Mouse (Mus musculus) E14TG2a.4 (cell line): ENCODE results near the gene Atp5l.
"Not testable (repeated sequence)": the region's sequence is repeated elsewhere in the genome, so short reads cannot be mapped to it uniquely, and the experiment has no call there.

Source experiments
- H3K27me3 ChIP-seq: 2 replicates; pipeline ENCODE4 v1.6.1; 2014; ENCODE audit warnings: low read length, control low read depth; ENCODE audit not compliant: insufficient read depth
- H3K36me3 ChIP-seq: 2 replicates; pipeline ENCODE4 v1.6.1; 2014; ENCODE audit warnings: low read length, control low read depth; ENCODE audit not compliant: insufficient read depth
- H3K4me1 ChIP-seq: replicated peaks from 2 replicates; pipeline ENCODE4 v1.6.1; 2014; ENCODE audit warnings: low read depth, low read length, control low read depth
- H3K4me3 ChIP-seq: replicated peaks from 2 replicates; pipeline ENCODE4 v1.5.1; 2014; ENCODE audit warnings: mild to moderate bottlenecking, low read length
- H3K9me3 ChIP-seq: 2 replicates; pipeline ENCODE4 v1.6.1; 2014; ENCODE audit warnings: low read length, control low read depth
- CTCF ChIP-seq: conservative IDR thresholded peaks from 2 replicates; pipeline ENCODE4 v1.5.1; 2014; ENCODE audit warnings: low read length
- NANOG ChIP-seq: IDR thresholded peaks from 2 replicates; pipeline ENCODE4 v1.6.1; 2014; ENCODE audit warnings: borderline replicate concordance, low read length, mixed read lengths
- POU5F1 ChIP-seq: IDR thresholded peaks from 2 replicates; pipeline ENCODE4 v1.6.1; 2014; ENCODE audit warnings: low read length, borderline replicate concordance

Atp5l gene

DNA sequence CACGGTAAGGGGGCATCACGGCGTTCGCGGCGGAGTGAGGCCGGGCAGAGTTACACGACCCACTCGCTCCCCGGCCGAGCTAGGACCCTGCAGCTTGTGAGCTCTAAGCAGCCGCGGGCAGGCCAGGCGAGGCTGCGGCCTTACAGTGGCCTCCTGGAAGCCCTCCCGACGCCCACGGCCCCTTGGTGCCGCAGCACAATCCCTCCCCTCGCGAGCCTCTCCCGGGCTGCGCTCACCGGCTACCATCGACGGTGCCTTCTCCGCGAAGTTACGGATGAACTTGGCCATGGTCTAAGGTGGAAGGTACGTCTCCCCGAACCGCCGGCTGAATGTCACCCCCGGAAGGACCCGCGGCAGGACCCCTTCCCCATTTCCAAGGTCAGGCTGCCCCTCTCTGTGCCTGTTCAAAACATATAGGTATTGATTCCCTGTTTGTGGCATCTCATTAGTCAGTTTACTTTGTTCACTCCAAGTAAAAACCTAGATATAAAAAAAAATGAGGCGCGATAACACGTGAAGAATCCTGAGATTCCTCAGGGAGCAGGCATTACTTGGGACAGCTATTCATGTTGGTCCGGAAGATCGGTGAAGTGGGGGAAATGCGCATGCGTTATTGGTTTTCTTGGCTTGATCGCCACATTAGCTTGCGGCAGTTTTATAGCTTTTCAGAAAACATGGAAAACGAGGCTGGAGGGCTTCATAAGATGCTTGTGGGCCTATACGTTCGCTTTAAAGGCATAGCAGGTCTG, at the start of gene Atp5l:
Atp5l (minus strand) TSS at position 369 of the 749 bp plus-strand sequence.
- Histone ChIP-seq H3K36me3 (peaks cover 14% of the 10 kb centered on the region), H3K9me3 (no peaks in the 10 kb centered on the region), H3K4me1 (peaks cover 25% of the 10 kb centered on the region), H3K4me3 (peak within 1 kb of the TSS; percentile 97), H3K27me3 (no peaks in the 10 kb centered on the region)
- TF ChIP-seq POU5F1 (no peak), CTCF (no peak), NANOG (no peak)

DNA sequence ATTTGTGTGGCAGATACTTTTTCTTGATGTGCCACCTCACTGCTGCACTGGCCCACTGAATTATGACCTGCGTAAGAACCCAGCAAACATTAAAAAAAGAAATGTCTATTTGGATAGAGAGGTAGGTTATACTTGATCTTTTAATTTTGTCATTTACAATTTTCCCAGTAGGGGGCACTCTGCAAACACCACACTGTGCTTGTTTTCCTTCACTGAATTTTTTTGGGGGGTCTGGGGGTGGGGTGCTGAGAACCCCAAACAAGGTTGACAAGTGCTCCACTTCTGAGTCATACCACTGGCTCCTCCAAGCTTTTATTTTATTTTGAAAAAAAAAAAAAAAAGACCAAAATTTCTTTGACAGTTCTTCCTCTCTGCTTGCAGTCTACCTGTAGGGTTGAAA, 48.9 kb upstream of the Atp5l start:
- Histone ChIP-seq H3K9me3 (no peaks in the 10 kb centered on the region), H3K27me3 (no peaks in the 10 kb centered on the region), H3K4me3 (no peak overlapping the region), H3K4me1 (peaks cover 15% of the 10 kb centered on the region), H3K36me3 (no peaks in the 10 kb centered on the region)
- TF ChIP-seq POU5F1 (no peak), CTCF (no peak), NANOG (no peak)

DNA sequence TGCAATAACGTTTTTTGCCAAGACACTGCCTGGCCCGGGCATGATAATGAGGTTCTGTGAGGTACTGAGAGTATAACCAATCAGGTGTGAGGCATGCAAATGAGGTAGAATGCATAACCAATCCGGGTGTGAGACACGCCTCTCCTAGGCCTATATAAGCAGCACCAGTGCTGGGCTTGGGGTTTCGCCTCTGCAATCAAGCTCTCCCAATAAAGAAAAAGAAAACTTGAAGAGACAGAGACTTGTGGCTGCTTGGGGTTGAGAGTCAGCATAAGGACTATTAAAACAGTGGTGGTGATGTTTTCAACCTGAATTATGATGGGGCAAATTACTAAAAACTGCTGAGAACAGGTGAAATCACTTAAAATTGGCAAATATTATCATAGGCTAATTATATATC, 47.2 kb upstream of the Atp5l start:
- not testable (repeated sequence) for H3K27me3 ChIP-seq, H3K36me3 ChIP-seq, H3K9me3 ChIP-seq, H3K4me3 ChIP-seq
- H3K4me1 ChIP-seq = peaks cover 19% of the 10 kb centered on the region

DNA sequence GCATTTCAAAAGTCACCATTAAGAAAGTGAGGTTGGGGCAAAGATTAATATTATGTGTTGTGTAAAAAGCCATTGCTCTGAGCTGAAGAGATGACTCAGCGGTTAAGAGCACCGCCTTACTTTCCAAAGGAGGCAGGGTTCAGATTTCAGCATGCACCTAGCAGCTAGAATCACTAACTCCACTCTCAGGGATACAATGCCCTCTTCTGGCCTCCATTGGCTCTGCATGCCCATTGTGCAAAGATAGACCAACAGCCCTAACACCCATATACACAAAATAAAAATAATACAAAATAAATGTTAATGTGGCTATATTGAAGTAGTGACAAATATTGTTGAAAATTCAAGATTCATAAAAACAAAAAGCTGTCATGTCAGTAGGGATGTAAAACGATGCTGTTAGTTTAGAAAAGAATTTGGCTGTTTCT, 46.3 kb upstream of the Atp5l start:
- no peak for TF ChIP-seq NANOG
- TF ChIP-seq CTCF = peak; percentile 80
- Histone ChIP-seq H3K27me3 (no peaks in the 10 kb centered on the region), H3K4me3 (no peak overlapping the region), H3K4me1 (peaks cover 19% of the 10 kb centered on the region), H3K9me3 (no peaks in the 10 kb centered on the region), H3K36me3 (peaks cover 15% of the 10 kb centered on the region)

DNA sequence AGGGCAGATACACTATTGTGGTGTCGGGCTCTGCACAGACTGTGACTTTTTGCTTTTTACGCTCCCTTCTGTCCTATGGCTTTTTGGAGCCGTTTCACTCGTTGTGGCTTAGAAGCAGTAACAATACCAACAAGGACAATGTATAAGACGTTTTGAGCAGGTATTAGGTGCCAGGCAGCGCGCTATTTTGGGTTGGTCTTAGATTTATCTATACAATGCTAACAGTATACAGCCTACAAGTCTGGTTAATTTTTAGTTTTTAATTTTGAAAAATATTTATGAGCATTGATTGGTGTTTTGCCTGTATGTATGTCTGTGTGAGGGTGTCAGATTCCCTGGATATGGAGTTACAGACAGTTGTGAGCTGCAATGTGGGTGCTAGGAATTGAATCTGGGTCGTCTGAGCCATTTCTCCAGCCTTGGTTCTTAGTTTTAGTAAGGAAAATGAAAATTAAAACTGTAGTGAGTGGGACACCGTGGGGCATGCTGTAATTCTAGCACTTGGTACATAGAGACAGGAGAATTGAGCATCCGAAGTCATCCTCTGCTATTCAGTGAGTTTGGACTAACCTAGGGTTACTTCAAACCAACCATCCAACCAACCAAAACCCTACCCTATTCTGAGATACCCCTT, 45.4 kb upstream of the Atp5l start:
- Histone ChIP-seq H3K27me3 (no peaks in the 10 kb centered on the region), H3K36me3 (peaks cover 24% of the 10 kb centered on the region), H3K9me3 (no peaks in the 10 kb centered on the region), H3K4me1 (peaks cover 19% of the 10 kb centered on the region), H3K4me3 (peak overlapping the region; percentile 96)
- TF ChIP-seq CTCF (no peak), POU5F1 (no peak)

DNA sequence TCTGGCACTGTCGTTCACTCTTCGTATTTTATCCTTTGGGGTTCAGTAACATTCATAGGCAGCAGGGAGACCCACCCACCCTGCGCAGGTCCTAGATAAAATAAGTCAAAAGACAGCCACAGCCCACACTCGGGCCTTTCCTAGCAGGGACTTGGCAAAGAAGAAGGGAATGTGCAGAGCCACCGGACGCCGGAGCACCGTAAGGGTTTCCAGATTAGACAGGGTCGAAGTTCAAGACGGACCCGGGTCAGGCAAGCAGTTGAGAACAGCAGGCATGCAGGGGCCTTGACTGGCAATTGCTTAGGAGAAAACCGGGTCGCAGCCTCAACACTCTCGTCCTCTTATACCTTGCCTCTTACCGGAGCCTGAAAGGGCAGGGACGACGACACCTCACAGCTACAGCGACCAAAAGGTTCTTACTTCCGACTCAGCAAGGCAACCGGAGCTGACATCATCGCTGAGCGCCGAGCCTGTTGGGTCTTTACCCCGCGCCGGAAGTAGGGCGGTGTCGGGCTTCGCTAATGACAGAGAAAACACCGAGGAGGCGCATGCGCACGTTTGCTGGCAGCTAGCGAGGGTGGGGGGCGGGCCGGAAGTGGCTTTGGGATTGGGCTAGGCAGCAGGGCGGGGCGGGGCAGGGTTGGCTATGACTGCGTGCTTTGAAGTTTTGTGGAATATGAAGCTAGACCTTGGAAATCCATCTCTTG, 44.7 kb upstream of the Atp5l start, which contains the start of gene Ube4a:
Ube4a (minus strand) TSS at position 475 of the 707 bp plus-strand sequence.
- peak within 1 kb of the TSS; percentile 96 for H3K4me3 ChIP-seq
- TF ChIP-seq NANOG = no peak
- TF ChIP-seq CTCF = no peak
- no peak for TF ChIP-seq POU5F1
- no peaks in the 10 kb centered on the region for H3K9me3 ChIP-seq
- peaks cover 19% of the 10 kb centered on the region for H3K4me1 ChIP-seq
- peaks cover 30% of the 10 kb centered on the region for H3K36me3 ChIP-seq
- no peaks in the 10 kb centered on the region for H3K27me3 ChIP-seq

DNA sequence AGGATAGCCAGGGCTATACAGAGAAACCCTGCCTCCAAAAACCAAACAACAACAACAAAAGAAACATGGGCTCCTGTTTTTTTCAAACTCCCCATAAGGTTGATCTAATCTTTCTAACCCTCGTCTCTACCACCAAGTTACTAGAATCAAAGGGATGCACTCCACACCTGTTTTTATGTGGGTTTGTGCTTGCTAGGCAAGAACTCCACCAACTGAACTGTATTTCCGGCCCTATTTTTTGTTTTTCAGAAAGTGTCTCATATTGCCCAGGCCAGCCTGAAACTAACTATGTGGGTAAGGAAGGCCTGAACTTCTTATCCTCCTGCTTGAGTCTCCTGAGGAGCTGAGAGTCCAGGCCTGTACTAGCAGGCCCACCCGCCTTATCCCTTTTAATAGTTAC, 33.9 kb upstream of the Atp5l start:
- H3K36me3 ChIP-seq = peaks cover 67% of the 10 kb centered on the region
- TF ChIP-seq CTCF = no peak
- no peak for TF ChIP-seq NANOG
- peak; percentile 29; the same call in 1 of the 2 replicates for TF ChIP-seq POU5F1
- H3K4me3 ChIP-seq = no peak overlapping the region
- no peaks in the 10 kb centered on the region for H3K4me1 ChIP-seq
- no peaks in the 10 kb centered on the region for H3K27me3 ChIP-seq
- H3K9me3 ChIP-seq = no peaks in the 10 kb centered on the region

DNA sequence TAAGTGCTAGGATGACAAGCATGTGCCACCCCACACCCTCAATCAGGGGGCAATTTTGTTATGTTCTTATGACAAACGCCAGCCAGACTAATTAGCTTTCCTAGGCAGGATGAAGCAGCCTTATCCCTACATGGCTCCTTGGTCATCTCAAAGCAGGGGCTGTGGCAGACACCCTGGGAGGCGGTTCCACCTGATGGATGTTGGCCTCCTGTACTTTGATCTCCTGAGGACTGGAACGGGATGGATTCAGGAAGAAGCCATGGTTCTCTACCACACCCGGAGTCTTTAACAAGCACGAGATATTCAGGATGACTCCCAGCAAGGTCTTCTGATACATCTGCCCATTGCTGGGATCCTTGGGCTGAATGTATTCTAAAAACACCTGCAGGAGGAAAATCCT, 27.3 kb upstream of the Atp5l start:
- H3K4me3 ChIP-seq = no peak overlapping the region
- TF ChIP-seq CTCF (no peak), NANOG (no peak), POU5F1 (no peak)

More for the DNA sequence above, 27.3 kb upstream of the Atp5l start:
- Histone ChIP-seq H3K27me3 (no peaks in the 10 kb centered on the region), H3K36me3 (peaks cover 97% of the 10 kb centered on the region), H3K9me3 (no peaks in the 10 kb centered on the region), H3K4me1 (no peaks in the 10 kb centered on the region)
